Mouse (Mus musculus) embryonic facial prominence, embryonic 14.5 days (tissue): ENCODE data around the gene Pitx1. TPM values are rescaled to one million over a fixed set of nuclear protein-coding genes. Genes with fewer than 3 reads are reported as not detected.

Source experiments
- ATAC-seq: fragments of 200-750 bp; cut with Nextera tagmentation; 2 replicates; pipeline ENCODE4 v1.8.0; 2017; ENCODE audit warnings: low read depth, moderate number of reproducible peaks, moderate TSS enrichment
- DNase-seq: peaks from one replicate; pipeline ENCODE4 v3.0.0-alpha.2; 2015; ENCODE audit warnings: low spot score
- H3K27ac ChIP-seq: fragments of 300-500 bp; sonication (generic); replicated peaks from 2 replicates; pipeline ENCODE4 v1.5.1; 2014; ENCODE audit warnings: low read depth, mild to moderate bottlenecking, low read length, moderate library complexity
- H3K27me3 ChIP-seq: fragments of 300-500 bp; sonication (generic); replicated peaks from 2 replicates; pipeline ENCODE4 v1.6.1; 2014; ENCODE audit warnings: low read length; ENCODE audit not compliant: control insufficient read depth, insufficient read depth
- H3K36me3 ChIP-seq: fragments of 300-500 bp; sonication (generic); 2 replicates; pipeline ENCODE4 v1.6.1; 2014; ENCODE audit warnings: low read length, mixed read lengths; ENCODE audit not compliant: control insufficient read depth, insufficient read depth
- H3K4me1 ChIP-seq: fragments of 300-500 bp; sonication (generic); 2 replicates; pipeline ENCODE4 v1.6.1; 2014; ENCODE audit warnings: antibody characterized with exemption, low read length; ENCODE audit not compliant: control insufficient read depth, insufficient read depth
- H3K4me2 ChIP-seq: fragments of 300-500 bp; sonication (generic); 2 replicates; pipeline ENCODE4 v1.6.1; 2014; ENCODE audit warnings: low read depth, mild to moderate bottlenecking, low read length, moderate library complexity, mixed read lengths
- H3K4me3 ChIP-seq: fragments of 300-500 bp; sonication (generic); 2 replicates; pipeline ENCODE4 v1.5.1; 2014; ENCODE audit warnings: low read depth, mild to moderate bottlenecking, low read length
- H3K9ac ChIP-seq: fragments of 300-500 bp; sonication (generic); 2 replicates; pipeline ENCODE4 v1.6.1; 2014; ENCODE audit warnings: low read depth, mild to moderate bottlenecking, low read length, moderate library complexity, mixed read lengths
- H3K9me3 ChIP-seq: fragments of 300-500 bp; sonication (generic); 2 replicates; pipeline ENCODE4 v1.6.1; 2016; ENCODE audit warnings: low read length; ENCODE audit not compliant: control insufficient read depth
- WGBS: fragments of 180-500 bp; shearing (Covaris S2); extraction: QIAGEN DNeasy Blood & Tissue Kit; methylation state at CpG from one replicate; pipeline ENCODE4 v1.1.7; 2014; 5-methylcytosine and 5-hydroxymethylcytosine counted together
- polyA plus RNA-seq: library from polyadenylated mRNA; unstranded; fragments of >200 nt; fragmentation: Nextera tagmentation; extraction: Ambion mirVana; gene quantifications from 2 replicates; pipeline ENCODE4 v1.2.1, GENCODE M21; 2014

Gene Pitx1
- polyA plus RNA-seq, 1 experiment from 2014 or later, result 39.7 TPM

DNA sequence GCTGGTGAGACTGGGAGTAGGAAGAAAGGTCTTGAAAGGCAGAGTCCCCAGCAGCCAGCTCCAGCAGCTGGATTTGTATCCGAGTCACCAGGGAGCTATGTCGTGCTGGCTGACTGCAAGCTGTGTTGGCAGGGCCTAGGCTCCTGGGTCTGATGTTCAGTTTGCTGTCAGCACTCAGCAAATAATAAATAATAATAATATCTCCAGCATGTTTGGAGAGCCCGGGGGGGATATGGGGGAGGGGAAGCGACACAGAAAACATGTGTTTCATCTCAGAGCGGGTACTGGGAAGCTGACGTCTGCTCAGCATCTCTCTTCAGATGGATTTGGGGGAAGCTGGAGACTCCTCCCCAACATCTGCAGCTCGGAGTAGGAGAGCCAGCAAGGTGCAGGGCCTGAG, 19.8 kb upstream of the Pitx1 start:
- Histone ChIP-seq H3K9me3 (no peaks in the 10 kb centered on the region), H3K4me3 (no peak overlapping the region), H3K9ac (no peak overlapping the region), H3K27me3 (peaks cover 18% of the 10 kb centered on the region), H3K4me2 (no peak overlapping the region), H3K36me3 (no peaks in the 10 kb centered on the region), H3K27ac (no peak overlapping the region), H3K4me1 (peaks cover 4% of the 10 kb centered on the region; the same call in 1 of the 2 replicates)
- peak; percentile 76 for DNase-seq
- ATAC-seq, result peak; percentile 42; the same call in 1 of the 2 replicates
- WGBS, result 17% methylated on average over 7 of the region's 7 CpGs

DNA sequence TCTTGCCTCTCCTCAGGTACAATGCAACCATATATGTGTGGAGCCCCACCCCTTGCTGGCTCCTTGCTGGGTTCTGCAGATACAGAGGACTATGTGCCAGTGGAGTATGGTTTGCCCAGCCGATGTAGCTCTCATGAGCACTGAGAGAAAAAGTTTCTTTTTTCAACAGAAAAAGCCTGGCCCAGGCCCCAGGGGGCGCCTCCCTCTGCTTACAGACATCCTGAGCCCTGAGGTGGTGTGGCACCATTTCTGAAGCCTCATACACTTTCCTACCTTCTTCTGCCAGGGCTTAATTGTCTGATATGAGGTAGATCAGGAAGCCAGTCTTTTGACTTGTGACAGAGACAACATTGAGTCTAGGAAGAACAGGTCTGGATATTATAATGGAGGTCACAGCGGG, 16.2 kb upstream of the Pitx1 start:
- Histone ChIP-seq H3K4me3 (no peak overlapping the region), H3K27me3 (peaks cover 19% of the 10 kb centered on the region; the same call in 1 of the 2 replicates), H3K4me1 (peaks cover 11% of the 10 kb centered on the region), H3K9ac (no peak overlapping the region), H3K36me3 (no peaks in the 10 kb centered on the region), H3K27ac (no peak overlapping the region), H3K9me3 (no peaks in the 10 kb centered on the region), H3K4me2 (no peak overlapping the region)
- ATAC-seq (no peak), DNase-seq (no peak)
- 76% methylated on average over 3 of the region's 3 CpGs for WGBS

DNA sequence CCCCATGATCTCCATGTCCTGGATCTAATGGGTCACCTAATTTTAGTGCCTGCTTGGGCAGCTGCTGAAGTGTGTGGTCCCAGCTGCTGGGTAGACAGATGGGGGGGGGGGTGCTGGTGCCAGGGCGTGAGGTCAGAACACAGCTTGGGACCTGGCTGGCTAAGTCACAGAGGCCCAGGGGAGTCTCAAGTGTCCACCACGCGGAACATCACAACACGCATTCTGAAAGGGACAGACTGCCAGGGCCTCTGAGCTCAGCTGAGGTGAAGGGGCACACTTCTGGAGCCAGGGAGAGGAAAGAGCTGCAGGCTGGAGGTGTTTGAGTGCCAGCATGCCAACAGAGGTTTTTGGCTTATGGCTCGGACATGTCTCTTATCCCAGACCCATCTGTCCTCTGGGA, 14.7 kb upstream of the Pitx1 start:
- no peaks in the 10 kb centered on the region for H3K9me3 ChIP-seq
- H3K4me3 ChIP-seq, result no peak overlapping the region
- H3K9ac ChIP-seq, result no peak overlapping the region
- 58% methylated on average over 5 of the region's 5 CpGs for WGBS
- H3K27ac ChIP-seq, result no peak overlapping the region
- no peaks in the 10 kb centered on the region for H3K36me3 ChIP-seq
- ATAC-seq (no peak), DNase-seq (no peak)
- peaks cover 19% of the 10 kb centered on the region; the same call in 1 of the 2 replicates for H3K27me3 ChIP-seq
- no peak overlapping the region for H3K4me2 ChIP-seq
- H3K4me1 ChIP-seq, result peaks cover 11% of the 10 kb centered on the region

DNA sequence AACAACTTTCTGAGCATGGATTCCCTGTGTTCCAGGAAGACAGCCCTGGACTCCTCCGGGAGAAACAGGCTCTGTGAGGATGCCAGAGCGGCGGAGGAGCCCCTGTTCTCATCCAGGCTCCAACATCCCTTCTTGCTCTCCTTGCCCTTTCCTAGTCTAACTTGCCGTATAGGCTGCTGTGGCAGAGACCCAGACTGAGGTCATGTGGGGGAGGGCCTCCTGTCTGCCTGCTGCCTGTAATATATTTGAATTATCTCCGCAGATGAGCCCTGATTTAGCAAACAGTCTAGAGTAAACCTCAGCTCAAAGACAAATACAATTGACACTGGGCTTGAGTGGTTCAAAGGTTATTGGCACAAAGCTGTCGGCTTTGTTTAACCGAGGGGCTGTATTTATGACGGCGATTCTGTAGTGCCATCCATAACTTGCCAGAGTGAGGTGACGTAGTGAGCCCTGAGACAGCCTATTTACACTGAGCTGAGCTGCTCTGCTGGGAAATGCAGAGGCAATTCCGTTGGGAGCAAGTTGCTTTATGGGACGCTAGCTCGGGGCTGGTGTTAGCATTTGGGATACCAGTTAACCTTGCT, 12.7 kb upstream of the Pitx1 start:
- H3K4me3 ChIP-seq, result no peak overlapping the region
- H3K27me3 ChIP-seq, result peaks cover 24% of the 10 kb centered on the region; the same call in 1 of the 2 replicates
- H3K9ac ChIP-seq, result no peak overlapping the region
- no peak for DNase-seq
- no peaks in the 10 kb centered on the region for H3K36me3 ChIP-seq
- H3K4me1 ChIP-seq, result peaks cover 7% of the 10 kb centered on the region
- WGBS, result 63% methylated on average over 13 of the region's 13 CpGs
- ATAC-seq, result no peak
- 0 out of 2 replicates have a peak, but pooled peaks cover 3% of the 10 kb centered on the region for H3K9me3 ChIP-seq
- H3K27ac ChIP-seq, result no peak overlapping the region
- no peak overlapping the region for H3K4me2 ChIP-seq

DNA sequence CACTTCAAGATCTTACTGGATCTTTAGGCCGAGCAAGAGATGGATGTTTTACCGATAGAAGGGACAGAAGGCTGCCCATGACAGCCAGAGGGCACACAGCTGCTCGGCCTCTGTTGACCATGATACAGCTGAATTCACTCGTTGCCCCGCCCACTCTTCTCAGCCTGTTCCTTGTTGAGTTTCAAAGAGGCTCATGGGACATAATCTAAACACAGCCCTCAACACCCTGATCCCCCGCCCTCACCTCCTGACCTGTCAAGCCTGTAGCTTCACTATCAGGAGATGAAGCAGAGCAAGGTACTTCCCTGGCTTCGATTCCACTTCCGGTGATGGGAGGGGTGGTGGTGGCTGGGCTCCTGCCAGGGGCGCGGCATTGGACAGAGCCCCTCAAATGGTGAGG, 11.8 kb upstream of the Pitx1 start:
- no peak overlapping the region for H3K4me3 ChIP-seq
- no peak for ATAC-seq

DNA sequence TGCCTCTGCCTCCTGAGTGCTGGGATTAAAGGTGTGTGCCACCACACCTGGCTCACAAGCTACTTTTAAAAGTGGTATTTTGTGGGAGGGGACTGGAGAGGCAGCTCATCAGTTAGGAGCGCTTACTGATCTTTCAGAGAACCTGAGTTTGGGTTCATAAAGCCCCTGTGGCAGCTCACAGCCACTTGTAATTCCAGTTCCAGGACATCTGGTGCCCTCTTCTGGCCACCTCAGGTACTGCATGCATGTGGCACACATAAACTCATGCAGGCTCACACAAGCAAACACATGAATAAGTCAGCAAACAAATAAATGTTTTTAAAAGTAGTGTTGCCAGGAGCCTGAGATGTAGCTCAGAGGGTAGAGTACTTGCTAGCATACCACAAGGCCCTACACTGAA, 7.7 kb upstream of the Pitx1 start:
- no peak for DNase-seq
- Histone ChIP-seq H3K4me1 (peaks cover 18% of the 10 kb centered on the region), H3K9me3 (0 out of 2 replicates have a peak, but pooled peaks cover 6% of the 10 kb centered on the region), H3K4me3 (no peak overlapping the region), H3K4me2 (no peak overlapping the region), H3K9ac (no peak overlapping the region), H3K27ac (no peak overlapping the region), H3K27me3 (peaks cover 38% of the 10 kb centered on the region), H3K36me3 (no peaks in the 10 kb centered on the region)
- no peak for ATAC-seq
- WGBS, result 94% methylated on average over 1 of the region's 1 CpGs

More for the DNA sequence above, 11.8 kb upstream of the Pitx1 start:
- no peak for DNase-seq
- no peaks in the 10 kb centered on the region for H3K36me3 ChIP-seq
- no peak overlapping the region; the same call in 1 of the 2 replicates for H3K4me2 ChIP-seq
- WGBS, result 44% methylated on average over 10 of the region's 10 CpGs
- H3K27me3 ChIP-seq, result peaks cover 24% of the 10 kb centered on the region; the same call in 1 of the 2 replicates
- H3K27ac ChIP-seq, result no peak overlapping the region
- 0 out of 2 replicates have a peak, but pooled peaks cover 6% of the 10 kb centered on the region for H3K9me3 ChIP-seq
- peaks cover 7% of the 10 kb centered on the region for H3K4me1 ChIP-seq
- no peak overlapping the region for H3K9ac ChIP-seq

DNA sequence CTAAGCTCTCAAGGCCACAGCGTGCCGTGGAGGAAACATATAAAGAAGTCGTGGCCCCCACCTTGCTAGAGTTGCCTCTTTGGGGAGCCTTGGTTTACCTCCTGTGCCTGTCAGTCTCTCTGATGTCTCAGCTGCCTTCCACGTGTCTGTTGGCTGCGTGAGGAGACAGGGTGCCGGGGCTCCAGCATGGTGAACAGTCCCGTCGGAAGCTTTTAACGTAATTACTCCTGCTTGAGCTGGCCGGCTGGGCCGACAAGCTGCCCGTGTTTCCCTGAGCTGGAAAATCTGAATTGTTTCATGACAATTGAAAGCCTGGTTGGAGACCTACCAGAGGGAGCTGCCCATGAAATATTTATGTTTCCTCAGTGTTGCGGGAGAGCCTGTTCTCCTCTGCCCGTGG, 4.2 kb upstream of the Pitx1 start:
- no peaks in the 10 kb centered on the region for H3K36me3 ChIP-seq
- 32% methylated on average over 14 of the region's 14 CpGs for WGBS
- ATAC-seq (no peak), DNase-seq (peak; percentile 51)
- no peak overlapping the region for H3K9ac ChIP-seq
- H3K4me2 ChIP-seq, result no peak overlapping the region
- no peak overlapping the region for H3K4me3 ChIP-seq
- peaks cover 11% of the 10 kb centered on the region; the same call in 1 of the 2 replicates for H3K4me1 ChIP-seq
- H3K27me3 ChIP-seq, result peaks cover 67% of the 10 kb centered on the region
- H3K27ac ChIP-seq, result no peak overlapping the region; the same call in 1 of the 2 replicates
- 0 out of 2 replicates have a peak, but pooled peaks cover 6% of the 10 kb centered on the region for H3K9me3 ChIP-seq

DNA sequence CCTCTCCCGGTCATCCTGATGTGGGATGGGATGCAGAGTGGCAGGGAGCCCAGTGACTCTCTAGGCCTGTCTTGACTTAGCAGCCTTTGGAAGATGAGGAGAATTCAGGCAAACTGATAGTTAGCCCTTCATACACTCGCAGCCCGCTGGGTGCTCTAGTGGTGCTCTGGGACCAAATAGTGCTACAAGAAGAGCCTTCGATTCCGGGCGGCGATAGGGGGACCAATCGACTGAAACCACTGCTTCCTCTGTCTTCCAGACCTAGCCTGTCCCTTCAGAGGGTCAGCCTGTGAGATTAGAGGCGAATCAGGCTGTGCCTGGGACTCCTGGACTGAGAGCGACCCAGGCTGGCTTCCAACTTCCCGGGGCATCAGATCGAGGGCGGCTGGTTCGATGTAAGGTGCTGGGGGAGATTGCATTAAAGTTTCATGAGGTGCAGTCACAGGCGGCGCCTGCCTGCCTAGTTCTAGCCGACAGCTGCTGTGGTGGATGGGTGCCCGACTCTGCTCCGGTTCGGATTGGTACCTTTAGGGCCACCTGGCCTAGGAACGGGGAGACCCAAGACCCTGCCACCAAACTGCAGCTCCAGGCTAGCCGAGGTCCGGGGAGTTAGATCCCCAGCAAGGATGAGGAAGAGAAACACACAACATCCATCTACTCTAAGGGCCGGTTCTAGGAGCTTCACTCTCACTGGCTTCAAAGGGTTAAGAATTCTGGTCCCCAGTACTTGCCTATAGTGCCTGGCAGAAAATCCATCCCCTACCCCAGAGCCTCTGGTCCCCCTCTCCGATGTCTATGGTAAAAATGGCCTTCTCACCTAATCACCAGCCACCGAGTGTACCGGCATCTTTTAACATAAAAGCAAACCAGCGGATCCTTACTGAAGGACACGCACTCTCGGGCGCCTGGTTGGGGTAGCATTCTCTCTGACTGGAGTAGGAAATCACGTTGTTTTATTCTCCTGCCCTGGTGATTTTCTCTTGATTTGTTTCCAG, 1.1 kb upstream of the Pitx1 start:
- Histone ChIP-seq H3K36me3 (no peaks in the 10 kb centered on the region), H3K4me1 (peaks cover 11% of the 10 kb centered on the region; the same call in 1 of the 2 replicates), H3K9ac (peak overlapping the region; percentile 69), H3K27ac (peak overlapping the region; percentile 61), H3K27me3 (peaks cover 91% of the 10 kb centered on the region), H3K4me3 (peak overlapping the region; percentile 42), H3K4me2 (peak overlapping the region; percentile 57), H3K9me3 (no peaks in the 10 kb centered on the region)
- DNase-seq, result no peak
- no peak for ATAC-seq
- 2% methylated on average over 32 of the region's 32 CpGs for WGBS
